Mouse (Mus musculus) thymus, adult 2 months (tissue): ENCODE results near the gene Cela2a.

Experiments
- CTCF ChIP-seq: fragments of 200-500 bp; IDR thresholded peaks from 2 replicates; pipeline ENCODE4 v1.5.1; 2012; ENCODE audit warnings: mild to moderate bottlenecking, control low read depth, low read length, moderate library complexity, borderline replicate concordance; ENCODE audit not compliant: control insufficient read depth, poor library complexity, insufficient read depth; ENCODE audit errors: extremely low read depth
- POLR2A ChIP-seq: fragments of 200-500 bp; IDR thresholded peaks from 2 replicates; pipeline ENCODE4 v1.6.1; 2012; ENCODE audit warnings: mild to moderate bottlenecking, low read length, control low read depth, moderate library complexity; ENCODE audit not compliant: control insufficient read depth, poor library complexity, insufficient read depth; ENCODE audit errors: extremely low read depth

DNA sequence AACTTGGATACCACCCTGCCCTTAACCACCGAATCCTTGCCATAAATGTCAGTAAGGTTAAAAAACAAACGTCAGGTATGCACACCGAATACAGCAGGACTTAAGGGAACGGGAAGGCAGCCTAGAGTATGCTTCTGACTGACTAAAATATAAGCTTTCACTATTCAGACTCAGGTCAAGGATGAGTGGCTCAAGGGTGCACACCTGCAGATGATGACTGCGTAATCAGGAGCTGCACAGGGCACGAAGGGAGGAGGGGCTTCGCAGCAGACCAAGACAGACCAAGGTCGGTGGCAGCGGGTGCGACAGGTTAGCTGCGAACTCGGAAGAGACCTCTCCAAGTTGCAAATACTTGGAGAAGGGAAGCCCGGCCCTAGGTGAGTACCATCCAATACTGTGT is 39.8 kb downstream of the Cela2a start:
- TF ChIP-seq POLR2A (no peak), CTCF (no peak)
